Comparison of ENCODE assay signal across 20 mouse cellular contexts in the genomic region with DNA sequence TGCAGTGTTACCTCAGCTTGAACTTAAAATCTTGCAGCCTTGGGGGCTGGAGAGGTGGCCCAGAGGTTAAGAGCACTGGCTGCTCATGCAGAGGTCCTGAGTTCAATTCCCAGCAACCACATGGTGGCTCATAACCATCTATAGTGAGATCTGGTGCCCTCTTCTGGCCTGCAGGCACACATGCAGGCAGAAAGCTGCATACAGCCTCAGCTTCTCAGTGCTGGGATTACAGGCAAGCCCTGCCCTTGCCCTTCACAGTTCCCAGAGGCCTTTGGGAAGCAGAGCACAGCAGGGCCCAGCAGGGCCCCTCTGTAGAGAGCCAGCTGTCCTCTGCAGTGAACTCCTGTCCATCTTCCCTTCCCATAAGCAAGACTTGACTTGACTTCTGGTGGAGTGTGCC. TPM values are rescaled to one million over a fixed set of nuclear protein-coding genes. Genes with fewer than 3 reads are reported as not detected.
A peak's percentile ranks its signal among the peaks of the same experiment; 100 is the strongest.
DNase-seq lines count a peak whose midpoint lies in the region; ATAC-seq and TF ChIP-seq lines count a peak whose summit lies in the region.
"Had no signal": no experiment of that assay in that cellular context is flagged by ENCODE, and none has a peak within 500 bp of the region (broad histone marks: within the 10 kb centered on the region; RNA-seq: fewer than 3 reads in every experiment).

No protein-coding gene starts in this region.

- H3K27ac ChIP-seq in heart, adult 2 months: no peak overlapping the region
- no peak overlapping the region for H3K27ac ChIP-seq in liver, postnatal 0 days (ENCODE audit: low read depth)
- no peak overlapping the region for H3K27ac ChIP-seq in liver, embryonic 12.5 days
- no peak overlapping the region for H3K27ac ChIP-seq in MEL (ENCODE audit: control insufficient read depth, low read depth, low read length)
- H3K27ac ChIP-seq: embryonic facial prominence, embryonic 13.5 days; forebrain, embryonic 15.5 days; hindbrain, embryonic 15.5 days; liver, embryonic 13.5 days; neural tube, embryonic 13.5 days had no signal

- peak; percentile 38 for TF ChIP-seq RAD21 in MEL (IDR thresholded peaks at IDR 0.05; ENCODE audit: low read depth, low read length)

- DNase-seq in heart, adult 2 months: no peak
- no peak for DNase-seq in heart, postnatal 25 days (ENCODE audit: low spot score)
- no peak for DNase-seq in liver, postnatal 0 days
- peak; percentile 43 for DNase-seq in MEL (ENCODE audit: low read depth, low spot score)
- no peak for DNase-seq in thymus, postnatal 25 days
- DNase-seq in adrenal gland, adult 8-10 months: no peak
- DNase-seq: cerebellum, postnatal 10 days; heart, postnatal 36 days; kidney, adult 18-20 months; kidney, postnatal 10 days; liver, embryonic 13.5 days; right cerebral cortex, adult 18-20 months; thymus, postnatal 4 days had no signal

- H3K4me3 ChIP-seq in heart, adult 2 months: no peak overlapping the region
- H3K4me3 ChIP-seq in liver, postnatal 0 days (ENCODE audit: low read depth, low read length): no peak overlapping the region
- no peak overlapping the region for H3K4me3 ChIP-seq in liver, embryonic 12.5 days
- peak overlapping the region; percentile 13; the same call in 1 of the 2 replicates for H3K4me3 ChIP-seq in E14TG2a.4 (replicated peaks; ENCODE audit: low read length)
- no peak overlapping the region for H3K4me3 ChIP-seq in MEL (ENCODE audit: control insufficient read depth in 1 of 2, insufficient read depth in 1 of 2, low read depth in 2 of 2, low read length in 2 of 2)
- H3K4me3 ChIP-seq: embryonic facial prominence, embryonic 13.5 days; forebrain, embryonic 15.5 days; heart, embryonic 12.5 days; hindbrain, embryonic 15.5 days; liver, embryonic 13.5 days; neural tube, embryonic 13.5 days had no signal

- intact Hi-C loops in heart, adult 2 months (cut with DNase I): no loop called here
- intact Hi-C loops in heart, postnatal 25 days (cut with DNase I): no loop called here

- H3K36me3 ChIP-seq in heart, adult 2 months (ENCODE audit: control insufficient read depth, insufficient read depth, low read length): no peaks in the 10 kb centered on the region
- no peaks in the 10 kb centered on the region for H3K36me3 ChIP-seq in liver, postnatal 0 days (replicated peaks; ENCODE audit: insufficient read depth, low read length)
- peaks cover 8% of the 10 kb centered on the region for H3K36me3 ChIP-seq in liver, embryonic 12.5 days
- H3K36me3 ChIP-seq in E14TG2a.4 (ENCODE audit: insufficient read depth, low read length) (peaks cover 49% of the 10 kb centered on the region), MEL (ENCODE audit: control insufficient read depth in 1 of 2, insufficient read depth in 2 of 2, low read length in 2 of 2) (no peaks in the 10 kb centered on the region)
- H3K36me3 ChIP-seq: forebrain, embryonic 15.5 days; hindbrain, embryonic 15.5 days; neural tube, embryonic 13.5 days had no signal

- no peaks in the 10 kb centered on the region for H3K79me2 ChIP-seq in heart, adult 2 months (replicated peaks; ENCODE audit: control insufficient read depth, insufficient read depth, low read length)
- no peaks in the 10 kb centered on the region for H3K79me2 ChIP-seq in MEL (ENCODE audit: control insufficient read depth, insufficient read depth, low read length, poor library complexity)

- no peak overlapping the region for H3K4me2 ChIP-seq in liver, postnatal 0 days (ENCODE audit: low read depth, low read length)
- H3K4me2 ChIP-seq in liver, embryonic 12.5 days: no peak overlapping the region
- H3K4me2 ChIP-seq: embryonic facial prominence, embryonic 13.5 days; forebrain, embryonic 15.5 days; heart, embryonic 12.5 days; hindbrain, embryonic 15.5 days; liver, embryonic 13.5 days; neural tube, embryonic 13.5 days had no signal

- H3K9me3 ChIP-seq in liver, postnatal 0 days (ENCODE audit: low read length): 0 out of 2 replicates have a peak, but pooled peaks cover 2% of the 10 kb centered on the region
- H3K9me3 ChIP-seq in liver, embryonic 12.5 days (replicated peaks): 0 out of 2 replicates have a peak, but pooled peaks cover 6% of the 10 kb centered on the region
- H3K9me3 ChIP-seq in E14TG2a.4 (ENCODE audit: low read length) (no peaks in the 10 kb centered on the region), MEL (replicated peaks; ENCODE audit: insufficient read depth, low read length) (no peaks in the 10 kb centered on the region)
- H3K9me3 ChIP-seq: forebrain, embryonic 15.5 days; hindbrain, embryonic 15.5 days; neural tube, embryonic 13.5 days had no signal

- peak; percentile 31; the same call in 1 of the 2 replicates for TF ChIP-seq CTCF in heart, adult 2 months (IDR thresholded peaks at IDR 0.05)
- peak; percentile 44 for TF ChIP-seq CTCF in liver, postnatal 0 days (IDR thresholded peaks at IDR 0.05; ENCODE audit: low read depth)
- TF ChIP-seq CTCF in E14TG2a.4 (conservative IDR thresholded peaks at IDR 0.05; ENCODE audit: low read length) (peak; percentile 58), MEL (IDR thresholded peaks at IDR 0.05 in 2 of 3, conservative IDR thresholded peaks at IDR 0.05 in 1 of 3; ENCODE audit: control insufficient read depth in 1 of 3, insufficient read depth in 1 of 3, low read depth in 2 of 3, low read length in 3 of 3, poor library complexity in 1 of 3, severe bottlenecking in 1 of 3) (peak; percentile 12 to 56 (median 48); a peak in 5 of 6 replicates)

- ATAC-seq in liver, postnatal 0 days: no peak
- ATAC-seq in liver, embryonic 12.5 days: no peak
- ATAC-seq: forebrain, embryonic 15.5 days had no signal

- no peaks in the 10 kb centered on the region for H3K27me3 ChIP-seq in heart, adult 2 months (ENCODE audit: control insufficient read depth, insufficient read depth, low read length)
- H3K27me3 ChIP-seq in liver, postnatal 0 days (ENCODE audit: insufficient read depth, low read length): no peaks in the 10 kb centered on the region
- H3K27me3 ChIP-seq in liver, embryonic 12.5 days (replicated peaks): 0 out of 2 replicates have a peak, but pooled peaks cover 3% of the 10 kb centered on the region
- H3K27me3 ChIP-seq in E14TG2a.4 (ENCODE audit: insufficient read depth, low read length) (no peaks in the 10 kb centered on the region), MEL (ENCODE audit: control insufficient read depth in 1 of 2, insufficient read depth in 2 of 2, low read length in 2 of 2) (no peaks in the 10 kb centered on the region)
- H3K27me3 ChIP-seq: embryonic facial prominence, embryonic 13.5 days; forebrain, embryonic 15.5 days; heart, embryonic 12.5 days; hindbrain, embryonic 15.5 days; liver, embryonic 13.5 days; neural tube, embryonic 13.5 days had no signal

- no peaks in the 10 kb centered on the region for H3K4me1 ChIP-seq in heart, adult 2 months (ENCODE audit: control insufficient read depth, insufficient read depth, low read length)
- H3K4me1 ChIP-seq in liver, postnatal 0 days (ENCODE audit: insufficient read depth): no peaks in the 10 kb centered on the region
- H3K4me1 ChIP-seq in liver, embryonic 12.5 days: peaks cover 8% of the 10 kb centered on the region
- H3K4me1 ChIP-seq in E14TG2a.4 (replicated peaks; ENCODE audit: low read depth, low read length) (peaks cover 76% of the 10 kb centered on the region), MEL (ENCODE audit: control insufficient read depth in 1 of 2, insufficient read depth in 2 of 2, low read length in 2 of 2) (0 out of 4 replicates have a peak, but pooled peaks cover 0 to 3% of the 10 kb centered on the region in 2 experiments)
- H3K4me1 ChIP-seq: embryonic facial prominence, embryonic 13.5 days; forebrain, embryonic 15.5 days; hindbrain, embryonic 15.5 days; neural tube, embryonic 13.5 days had no signal

- H3K9ac ChIP-seq in heart, adult 2 months (ENCODE audit: low read depth, low read length): no peak overlapping the region
- no peak overlapping the region for H3K9ac ChIP-seq in liver, postnatal 0 days (replicated peaks)
- no peak overlapping the region for H3K9ac ChIP-seq in liver, embryonic 12.5 days
- H3K9ac ChIP-seq in MEL (ENCODE audit: control insufficient read depth, low read depth, low read length, poor library complexity, severe bottlenecking): no peak overlapping the region
- H3K9ac ChIP-seq: embryonic facial prominence, embryonic 13.5 days; forebrain, embryonic 15.5 days; heart, embryonic 12.5 days; hindbrain, embryonic 15.5 days; liver, embryonic 13.5 days; neural tube, embryonic 13.5 days had no signal

- TF ChIP-seq EP300 in heart, adult 2 months (IDR thresholded peaks at IDR 0.05; ENCODE audit: insufficient read depth, low read depth, low read length): no peak
- no peak for TF ChIP-seq EP300 in liver, postnatal 0 days (IDR thresholded peaks at IDR 0.05; ENCODE audit: low read depth)
- no peak for TF ChIP-seq EP300 in MEL (IDR thresholded peaks at IDR 0.05; ENCODE audit: low read depth in 1 of 2, low read length in 2 of 2)

- no peak for TF ChIP-seq POLR2A in heart, adult 2 months (IDR thresholded peaks at IDR 0.05; ENCODE audit: insufficient read depth, low read depth, low read length)
- no peak for TF ChIP-seq POLR2A in MEL (IDR thresholded peaks at IDR 0.05; ENCODE audit: control insufficient read depth in 1 of 2, insufficient read depth in 1 of 2, low read depth in 1 of 2, low read length in 2 of 2, poor library complexity in 1 of 2)

RNA-seq across cellular contexts. Expression of a gene that starts 3.0 kb away (rescaled TPM):
- under 1 TPM; 0.10 to 0.14 TPM for total RNA-seq in heart, adult 2 months (2021)
- 0.20 and 0.21 TPM in 2 replicates for polyA plus RNA-seq in heart, adult 2 months (2012; rRNA removed)
- under 1 TPM; 0.13 to 0.17 TPM for total RNA-seq in heart, postnatal 25 days (2021)
- polyA plus RNA-seq in liver, postnatal 0 days (2015; fragmentation: Nextera tagmentation; extraction: Ambion mirVana): 0.04 TPM in 1 of 2 replicates, not detected in the other
- polyA plus RNA-seq in liver, embryonic 12.5 days (2016; fragmentation: Nextera tagmentation; extraction: Ambion mirVana): 0.17 and 0.23 TPM in 2 replicates
- not detected in 2 replicates for total RNA-seq in MEL (2012; rRNA removed)
- under 1 TPM in 1 of 2 experiments, not detected in 1; 0.26 TPM for polyA plus RNA-seq in MEL (2012; ENCODE audit: insufficient read depth in 1 of 2, insufficient read length in 2 of 2, low read depth in 1 of 2, low replicate concordance in 2 of 2, missing spikeins in 1 of 2)
- total RNA-seq in adrenal gland, adult 8-10 months (2022): 1 to 10 TPM in 1 of 4 experiments, under 1 TPM in 3; 0.23 to 1.1 (median 0.61) TPM

RNA-seq across cellular contexts. Expression of a gene that starts 21.0 kb away (rescaled TPM):
- under 1 TPM; 0.59 to 0.81 TPM for total RNA-seq in heart, adult 2 months (2021)
- 0.59 and 0.61 TPM in 2 replicates for polyA plus RNA-seq in heart, adult 2 months (2012; rRNA removed)
- total RNA-seq in heart, postnatal 25 days (2021): 1 to 10 TPM; 1.2 to 1.6 TPM
- 0.25 and 0.28 TPM in 2 replicates for polyA plus RNA-seq in liver, postnatal 0 days (2015; fragmentation: Nextera tagmentation; extraction: Ambion mirVana)
- 0.91 and 1.2 TPM in 2 replicates for polyA plus RNA-seq in liver, embryonic 12.5 days (2016; fragmentation: Nextera tagmentation; extraction: Ambion mirVana)
- 0.39 TPM in 2 replicates for total RNA-seq in MEL (2012; rRNA removed)
- 1 to 10 TPM in 1 of 2 experiments, not detected in 1; 1.4 TPM for polyA plus RNA-seq in MEL (2012; ENCODE audit: insufficient read depth in 1 of 2, insufficient read length in 2 of 2, low read depth in 1 of 2, low replicate concordance in 2 of 2, missing spikeins in 1 of 2)
- 1 to 10 TPM; 2.6 to 4.7 (median 3.3) TPM for total RNA-seq in adrenal gland, adult 8-10 months (2022)

RNA-seq across cellular contexts. Expression of a gene that starts 32.9 kb away (rescaled TPM):
- total RNA-seq in heart, adult 2 months (2021): 10 to 100 TPM; 22.9 to 30.6 TPM
- polyA plus RNA-seq in heart, adult 2 months (2012; rRNA removed): 54.8 and 68.1 TPM in 2 replicates
- 10 to 100 TPM; 23.3 to 27.1 TPM for total RNA-seq in heart, postnatal 25 days (2021)
- 46.5 and 49.3 TPM in 2 replicates for polyA plus RNA-seq in liver, postnatal 0 days (2015; fragmentation: Nextera tagmentation; extraction: Ambion mirVana)
- 46.6 and 49.1 TPM in 2 replicates for polyA plus RNA-seq in liver, embryonic 12.5 days (2016; fragmentation: Nextera tagmentation; extraction: Ambion mirVana)
- total RNA-seq in MEL (2012; rRNA removed): 8.0 and 11.1 TPM in 2 replicates
- polyA plus RNA-seq in MEL (2012; ENCODE audit: insufficient read depth in 1 of 2, insufficient read length in 2 of 2, low read depth in 1 of 2, low replicate concordance in 2 of 2, missing spikeins in 1 of 2): 10 to 100 TPM in 1 of 2 experiments, not detected in 1; 22.8 TPM
- 100 to 1,000 TPM; 135 to 205 (median 166) TPM for total RNA-seq in adrenal gland, adult 8-10 months (2022)

RNA-seq across cellular contexts. Expression of a gene that starts 32.9 kb away (rescaled TPM):
- 10 to 100 TPM; 72.0 to 72.1 TPM for total RNA-seq in heart, adult 2 months (2021)
- polyA plus RNA-seq in heart, adult 2 months (2012; rRNA removed): 79.5 and 87.4 TPM in 2 replicates
- 10 to 100 TPM; 64.6 to 71.9 TPM for total RNA-seq in heart, postnatal 25 days (2021)
- polyA plus RNA-seq in liver, postnatal 0 days (2015; fragmentation: Nextera tagmentation; extraction: Ambion mirVana): 8.6 and 9.0 TPM in 2 replicates
- 26.3 and 27.5 TPM in 2 replicates for polyA plus RNA-seq in liver, embryonic 12.5 days (2016; fragmentation: Nextera tagmentation; extraction: Ambion mirVana)
- 5.9 and 6.6 TPM in 2 replicates for total RNA-seq in MEL (2012; rRNA removed)
- polyA plus RNA-seq in MEL (2012; ENCODE audit: insufficient read depth in 1 of 2, insufficient read length in 2 of 2, low read depth in 1 of 2, low replicate concordance in 2 of 2, missing spikeins in 1 of 2): 10 to 100 TPM in 1 of 2 experiments, not detected in 1; 33.2 TPM
- 10 to 100 TPM; 21.6 to 23.8 (median 22.0) TPM for total RNA-seq in adrenal gland, adult 8-10 months (2022)

RNA-seq across cellular contexts. Expression of a gene that starts 33.4 kb away (rescaled TPM):
- total RNA-seq in heart, adult 2 months (2021): 10 to 100 TPM in 1 of 2 experiments, 1 to 10 TPM in 1; 7.6 to 10.2 TPM
- polyA plus RNA-seq in heart, adult 2 months (2012; rRNA removed): 12.2 and 14.0 TPM in 2 replicates
- total RNA-seq in heart, postnatal 25 days (2021): 10 to 100 TPM in 1 of 2 experiments, 1 to 10 TPM in 1; 7.9 to 13.0 TPM
- polyA plus RNA-seq in liver, postnatal 0 days (2015; fragmentation: Nextera tagmentation; extraction: Ambion mirVana): 18.3 and 18.5 TPM in 2 replicates
- polyA plus RNA-seq in liver, embryonic 12.5 days (2016; fragmentation: Nextera tagmentation; extraction: Ambion mirVana): 19.5 and 20.9 TPM in 2 replicates
- 9.9 and 12.4 TPM in 2 replicates for total RNA-seq in MEL (2012; rRNA removed)
- polyA plus RNA-seq in MEL (2012; ENCODE audit: insufficient read depth in 1 of 2, insufficient read length in 2 of 2, low read depth in 1 of 2, low replicate concordance in 2 of 2, missing spikeins in 1 of 2): 10 to 100 TPM in 1 of 2 experiments, not detected in 1; 10.6 TPM
- total RNA-seq in adrenal gland, adult 8-10 months (2022): 10 to 100 TPM; 20.2 to 37.1 (median 23.9) TPM

Comparison
In these comparisons a context has a peak if more than half of its experiments do, and no peak if none do; other contexts are left out.
1. RNA of a gene that starts 32.9 kb away (total RNA-seq): 135 to 205 TPM in adrenal gland, adult 8-10 months; 22.9 to 30.6 TPM in heart, adult 2 months, 23.3 to 27.1 TPM in heart, postnatal 25 days and 8.0 to 11.1 TPM in MEL; every median in the first group is over 4 times any median in the second.
2. Peak in every context shown above with its lines, with median percentiles within 50 percentile points of each other: CTCF ChIP-seq.